Comparison of ENCODE assay signal across 1 mouse cellular context in the genomic region with DNA sequence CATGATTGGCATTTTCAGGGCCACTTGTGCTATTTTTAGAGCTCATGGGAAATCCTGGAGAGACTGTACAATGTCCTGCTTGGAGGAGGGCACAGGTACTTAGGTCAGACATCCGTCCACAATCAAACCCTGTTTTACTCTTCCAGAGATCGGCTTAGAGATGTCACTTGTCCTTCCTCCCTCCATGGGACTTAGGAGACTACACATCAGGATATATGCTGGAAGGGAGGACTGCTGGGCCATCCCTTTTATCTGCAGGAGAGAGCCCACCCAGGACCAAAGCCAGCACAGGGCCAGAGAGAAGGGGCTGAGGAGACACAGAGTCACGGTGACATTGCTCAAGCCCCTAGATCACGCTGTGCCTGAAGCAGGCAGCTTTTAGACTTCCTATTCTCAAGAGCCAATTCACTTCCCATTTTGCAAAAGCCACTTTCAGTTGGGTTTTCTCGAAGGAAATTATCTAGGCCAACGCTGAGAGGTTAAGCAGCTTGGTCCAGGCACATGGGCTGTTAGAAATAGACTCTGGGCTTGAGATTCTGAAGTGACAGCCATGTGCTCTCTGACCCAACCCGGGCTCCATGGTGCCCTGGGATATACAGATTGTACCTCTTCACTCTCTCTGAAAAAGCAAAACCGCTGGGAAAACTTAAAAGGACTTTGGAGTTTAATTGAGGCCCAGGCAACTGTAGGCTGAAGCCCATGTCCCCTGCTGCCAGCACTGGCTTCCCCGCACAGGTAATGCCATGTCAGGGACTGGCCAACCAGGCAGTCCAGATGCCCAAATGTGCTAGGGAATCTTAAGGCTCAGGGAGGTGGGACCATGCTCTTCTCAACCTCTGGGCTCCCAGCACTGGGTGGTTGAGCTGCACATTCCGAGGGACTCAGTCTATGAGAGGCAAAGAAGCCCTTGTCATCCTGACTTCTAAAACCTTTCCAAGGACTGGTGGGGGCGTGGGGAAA.
TF ChIP-seq lines count a peak whose summit lies in the region.

No protein-coding gene starts in this region.

TF ChIP-seq in CH12.LX, 34 proteins besides CTCF, POLR2A, EP300 and RAD21 (continued from another document):
- 0 out of 2 replicates have a peak, but pooled peaks have one; percentile 6 for TF ChIP-seq ETS1 (conservative IDR thresholded peaks at IDR 0.05; ENCODE audit: low read depth, low read length)
- no peak for TF ChIP-seq CHD1 (IDR thresholded peaks at IDR 0.05; ENCODE audit: low read depth, low read length)
